Mouse (Mus musculus): Measurements from ENCODE around the gene Adamts12.

- TF ChIP-seq MAFK (IDR thresholded peaks at IDR 0.05; ENCODE audit: insufficient read depth, low read depth, low read length) (no peak), HCFC1 (IDR thresholded peaks at IDR 0.05; ENCODE audit: borderline replicate concordance, insufficient read depth, low read length) (no peak), ZC3H11A (IDR thresholded peaks at IDR 0.05; ENCODE audit: borderline replicate concordance, low read depth, low read length) (no peak), CHD2 (IDR thresholded peaks at IDR 0.05; ENCODE audit: low read depth, low read length) (no peak)
These were observed 11.3 kb downstream of the Adamts12 start for GRCm38 (mm10) chr15:11075726-11076361.
